Mouse (Mus musculus) CD4-positive helper T cell, adult 2 months (primary cell): ENCODE measurements around the gene Nrp1.
A peak's percentile ranks its signal among the peaks of the same experiment; 100 is the strongest.

Source experiments
- DNase-seq: peaks from one replicate; pipeline ENCODE4 v3.0.0-alpha.2; 2012; ENCODE audit warnings: low read depth, missing footprints, low spot score

Gene Nrp1

GRCm38 (mm10) chr8:128358406-128358755 is at the start of gene Nrp1:
Gene Nrp1 (plus strand): TSS chr8:128358604.
- DNase-seq, result peak; percentile 73

- DNase-seq, result peak; percentile 14
Observed at GRCm38 (mm10) chr8:128320797-128321196, 37.6 kb upstream of the Nrp1 start.

GRCm38 (mm10) chr8:128327281-128327680 is 31.1 kb upstream of the Nrp1 start:
- DNase-seq, result no peak

- no peak for DNase-seq
Observed at GRCm38 (mm10) chr8:128327922-128328321, 30.5 kb upstream of the Nrp1 start.

GRCm38 (mm10) chr8:128329502-128329901 is 28.9 kb upstream of the Nrp1 start:
- no peak for DNase-seq

GRCm38 (mm10) chr8:128335976-128336375 is 22.4 kb upstream of the Nrp1 start:
- DNase-seq, result no peak

GRCm38 (mm10) chr8:128338951-128339350 is 19.5 kb upstream of the Nrp1 start:
- no peak for DNase-seq

GRCm38 (mm10) chr8:128339521-128339920 is 18.9 kb upstream of the Nrp1 start:
- no peak for DNase-seq

GRCm38 (mm10) chr8:128350405-128350804 is 8.0 kb upstream of the Nrp1 start:
- no peak for DNase-seq

GRCm38 (mm10) chr8:128351211-128351610 is 7.2 kb upstream of the Nrp1 start:
- no peak for DNase-seq

GRCm38 (mm10) chr8:128352821-128353220 is 5.6 kb upstream of the Nrp1 start:
- peak; percentile 20 for DNase-seq

GRCm38 (mm10) chr8:128353999-128354398 is 4.4 kb upstream of the Nrp1 start:
- no peak for DNase-seq

- no peak for DNase-seq
Observed at GRCm38 (mm10) chr8:128355091-128355490, 3.3 kb upstream of the Nrp1 start.

- no peak for DNase-seq
Observed at GRCm38 (mm10) chr8:128356170-128356569, 2.2 kb upstream of the Nrp1 start.

- peak; percentile 39 for DNase-seq
Observed at GRCm38 (mm10) chr8:128356796-128357539, 1.4 kb upstream of the Nrp1 start.

GRCm38 (mm10) chr8:128357540-128358405 is 631 bp upstream of the Nrp1 start:
- DNase-seq, result peak; percentile 48

GRCm38 (mm10) chr8:128358756-128359520 is 534 bp downstream of the Nrp1 start:
- peak; percentile 62 for DNase-seq

- DNase-seq, result peak; percentile 46
Observed at GRCm38 (mm10) chr8:128359521-128360318, 1.3 kb downstream of the Nrp1 start.

- no peak for DNase-seq
Observed at GRCm38 (mm10) chr8:128361343-128361870, 3.0 kb downstream of the Nrp1 start.

- peak; percentile 80 for DNase-seq
Observed at GRCm38 (mm10) chr8:128362940-128363595, 4.7 kb downstream of the Nrp1 start.
